Mouse (Mus musculus) kidney, adult 11 months (tissue): Measurements from ENCODE around the gene Exoc2.

Experiments
- DNase-seq: peaks from one replicate; pipeline ENCODE4 v3.0.0; 2022

Gene Exoc2

GRCm38 (mm10) chr13:30813464-30813863, 160.4 kb downstream of the Exoc2 start:
- no peak for DNase-seq

GRCm38 (mm10) chr13:30809240-30809639, 164.7 kb downstream of the Exoc2 start:
- no peak for DNase-seq

- DNase-seq: no peak
Observed at GRCm38 (mm10) chr13:30802336-30802955, 171.4 kb downstream of the Exoc2 start.

GRCm38 (mm10) chr13:30801886-30802285, 172.0 kb downstream of the Exoc2 start:
- DNase-seq: no peak

- no peak for DNase-seq
Observed at GRCm38 (mm10) chr13:30795960-30796359, 177.9 kb downstream of the Exoc2 start.

- no peak for DNase-seq
Observed at GRCm38 (mm10) chr13:30793616-30794015, 180.3 kb downstream of the Exoc2 start.

GRCm38 (mm10) chr13:30793196-30793595, 180.7 kb downstream of the Exoc2 start:
- DNase-seq: no peak

- DNase-seq: no peak
Observed at GRCm38 (mm10) chr13:30792741-30793140, 181.2 kb downstream of the Exoc2 start.

- DNase-seq: no peak
Observed at GRCm38 (mm10) chr13:30792308-30792707, 181.6 kb downstream of the Exoc2 start.

GRCm38 (mm10) chr13:30790016-30790415, 183.9 kb downstream of the Exoc2 start:
- DNase-seq: no peak

- DNase-seq: no peak
Observed at GRCm38 (mm10) chr13:30788421-30788820, 185.5 kb downstream of the Exoc2 start.

GRCm38 (mm10) chr13:30787960-30788359, 185.9 kb downstream of the Exoc2 start:
- DNase-seq: no peak

- DNase-seq: no peak
Observed at GRCm38 (mm10) chr13:30787556-30787955, 186.3 kb downstream of the Exoc2 start.

GRCm38 (mm10) chr13:30787036-30787320, 186.9 kb downstream of the Exoc2 start:
- no peak for DNase-seq

- DNase-seq: no peak
Observed at GRCm38 (mm10) chr13:30786235-30787035, 187.5 kb downstream of the Exoc2 start.

GRCm38 (mm10) chr13:30785423-30786040, 188.4 kb downstream of the Exoc2 start:
- DNase-seq: no peak

- no peak for DNase-seq
Observed at GRCm38 (mm10) chr13:30782419-30782818, 191.5 kb downstream of the Exoc2 start.

GRCm38 (mm10) chr13:30781905-30782304, 192.0 kb downstream of the Exoc2 start:
- DNase-seq: no peak

GRCm38 (mm10) chr13:30777678-30778179, 196.2 kb downstream of the Exoc2 start:
- DNase-seq: no peak

GRCm38 (mm10) chr13:30776021-30776420, 197.9 kb downstream of the Exoc2 start:
- no peak for DNase-seq

GRCm38 (mm10) chr13:30767477-30768127, 206.3 kb downstream of the Exoc2 start:
- no peak for DNase-seq

- no peak for DNase-seq
Observed at GRCm38 (mm10) chr13:30766636-30767476, 207.0 kb downstream of the Exoc2 start.

GRCm38 (mm10) chr13:30765906-30766305, 208.0 kb downstream of the Exoc2 start:
- DNase-seq: no peak
